Mouse (Mus musculus) monocyte, adult 5-6 weeks (primary cell): Measurements from ENCODE around the gene Bri3bp. TPM values are rescaled to one million over a fixed set of nuclear protein-coding genes. Genes with fewer than 3 reads are reported as not detected.
"Not testable (repeated sequence)": the region's sequence is repeated elsewhere in the genome, so short reads cannot be mapped to it uniquely, and the experiment has no call there.

Experiments
- ATAC-seq: fragments of 153-309, 156-312 bp; replicated peaks from 2 replicates; pipeline ENCODE4 v1.8.0; 2017; ENCODE audit warnings: mild to moderate bottlenecking; ENCODE audit not compliant: low TSS enrichment, insufficient number of reproducible peaks, severe bottlenecking, poor library complexity, low FRiP score
- total RNA-seq: library from RNA; stranded (forward); fragments of 200-1000, 200-491, 200-594 nt; gene quantifications from 3 replicates; pipeline ENCODE4 v1.2.3, GENCODE M21; 2017

The Bri3bp gene
- total RNA-seq, 1 experiment from 2014 or later = 23.6 TPM

DNA sequence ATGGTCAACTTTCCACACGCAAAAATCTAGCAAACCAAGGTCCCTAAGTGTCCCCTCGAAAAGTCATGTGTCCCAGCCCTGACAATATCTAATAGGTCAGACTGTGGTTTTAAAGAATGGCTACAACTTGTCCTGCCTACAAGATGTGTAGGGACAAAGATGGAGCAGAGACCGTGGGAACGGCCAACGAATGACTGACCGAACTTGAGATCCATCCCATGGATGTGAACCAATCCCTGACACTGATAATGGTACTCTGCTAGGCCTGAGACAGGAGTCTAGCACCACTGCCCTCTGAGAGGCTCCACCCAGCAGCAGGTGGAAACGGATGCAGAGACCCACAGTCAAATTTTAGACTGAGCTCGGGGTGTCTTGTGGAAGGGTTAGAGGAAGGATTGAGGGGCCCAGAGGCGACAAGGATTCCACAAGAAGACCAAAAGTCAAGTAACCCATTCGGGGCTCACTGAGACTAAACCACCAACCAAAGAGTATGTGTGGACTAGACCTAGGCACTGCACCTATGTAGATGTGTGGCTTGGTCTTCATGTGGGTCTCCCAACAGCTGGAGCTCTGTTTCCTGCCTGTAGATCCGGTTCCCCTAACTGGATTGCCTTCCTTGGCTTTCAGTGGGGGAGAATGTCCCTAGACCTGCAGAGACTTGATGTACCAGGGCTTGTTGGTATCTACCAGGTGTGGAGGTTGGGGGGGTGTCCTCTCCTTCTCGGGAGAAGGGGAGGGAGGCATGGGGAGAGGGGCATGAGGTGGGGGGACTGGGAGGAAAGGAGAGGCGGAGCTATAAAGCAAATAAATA is 34.1 kb upstream of the Bri3bp start:
- ATAC-seq = no peak

DNA sequence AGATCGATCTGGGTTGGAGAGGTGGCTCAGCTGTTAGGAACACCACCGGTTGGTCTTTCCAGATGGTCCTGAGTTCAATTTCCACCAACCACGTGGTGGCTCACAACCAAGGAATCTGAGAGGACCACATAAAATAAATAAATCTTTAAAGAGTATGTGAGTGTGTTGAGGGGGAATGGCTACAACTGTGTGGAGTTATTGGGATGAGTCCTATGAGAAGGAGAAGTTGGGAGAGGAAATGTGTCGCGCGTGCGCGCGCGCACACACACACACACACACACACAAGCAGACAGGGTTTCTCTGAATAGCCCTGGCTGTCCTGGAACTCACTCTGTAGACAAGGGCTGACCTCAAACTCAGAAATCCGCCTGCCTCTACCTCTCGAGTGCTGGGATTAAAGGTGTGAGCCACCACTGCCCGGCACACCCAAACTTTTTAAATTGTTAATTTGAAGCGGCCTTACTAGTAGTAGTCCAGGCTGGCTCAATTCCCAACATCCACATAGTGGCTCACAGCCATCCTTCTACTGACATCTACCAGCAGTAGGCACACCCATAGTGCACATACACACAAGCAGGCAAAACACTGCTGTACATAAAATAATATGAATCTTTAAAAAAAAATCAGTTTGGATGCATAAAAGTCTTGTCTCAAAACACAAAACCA is 33.3 kb upstream of the Bri3bp start:
- ATAC-seq = no peak

DNA sequence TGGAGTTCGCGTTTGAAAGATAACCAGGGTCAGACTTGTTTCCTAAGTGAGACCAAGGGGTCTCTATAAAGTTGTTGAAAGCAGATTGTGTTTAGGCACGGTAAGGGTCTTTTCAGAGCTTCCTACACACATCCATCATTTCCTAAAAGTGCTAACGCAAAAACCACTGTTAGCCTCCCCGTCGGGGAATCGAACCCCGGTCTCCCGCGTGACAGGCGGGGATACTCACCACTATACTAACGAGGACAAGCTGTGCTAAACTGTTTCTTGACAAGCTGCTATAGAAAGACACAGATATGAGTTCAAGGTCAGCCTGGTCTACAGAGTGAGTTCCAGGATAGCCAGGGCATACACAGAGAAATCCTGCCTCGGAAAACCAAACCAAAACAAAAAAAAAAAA is 32.5 kb upstream of the Bri3bp start:
- ATAC-seq = no peak

DNA sequence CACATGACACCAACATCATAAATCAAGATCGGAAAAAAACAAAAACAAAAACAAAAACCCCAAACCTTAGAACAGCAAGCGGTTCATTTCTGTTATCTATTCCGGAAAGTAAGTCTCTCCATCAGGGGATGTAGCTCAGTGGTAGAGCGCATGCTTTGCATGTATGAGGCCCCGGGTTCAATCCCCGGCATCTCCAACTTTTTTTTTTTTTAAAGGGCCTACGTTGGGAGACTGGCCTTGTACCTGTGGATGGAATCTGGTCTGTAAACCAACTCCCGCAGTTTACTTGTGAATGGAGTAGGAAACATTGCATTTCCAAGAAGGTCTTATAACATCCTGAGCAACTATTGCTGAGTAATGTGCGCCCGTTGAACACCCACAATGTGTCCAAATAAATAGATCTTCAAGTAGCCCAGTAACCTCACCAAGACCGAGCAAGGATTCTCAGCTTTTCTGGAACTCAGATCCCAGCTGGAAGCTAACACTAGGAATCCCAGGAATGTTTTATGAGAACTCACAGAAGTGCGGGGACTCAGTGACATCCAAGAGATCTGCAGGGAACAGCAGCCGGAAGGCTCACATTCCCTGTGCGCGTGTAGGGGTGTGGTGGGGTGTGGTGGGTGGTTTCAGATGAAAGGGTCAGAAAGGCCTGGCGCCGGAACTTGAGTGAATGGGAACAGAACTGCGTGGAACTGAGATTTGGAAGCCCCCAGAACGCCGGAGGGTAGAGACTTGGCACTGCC is 31.8 kb upstream of the Bri3bp start:
- ATAC-seq = no peak

DNA sequence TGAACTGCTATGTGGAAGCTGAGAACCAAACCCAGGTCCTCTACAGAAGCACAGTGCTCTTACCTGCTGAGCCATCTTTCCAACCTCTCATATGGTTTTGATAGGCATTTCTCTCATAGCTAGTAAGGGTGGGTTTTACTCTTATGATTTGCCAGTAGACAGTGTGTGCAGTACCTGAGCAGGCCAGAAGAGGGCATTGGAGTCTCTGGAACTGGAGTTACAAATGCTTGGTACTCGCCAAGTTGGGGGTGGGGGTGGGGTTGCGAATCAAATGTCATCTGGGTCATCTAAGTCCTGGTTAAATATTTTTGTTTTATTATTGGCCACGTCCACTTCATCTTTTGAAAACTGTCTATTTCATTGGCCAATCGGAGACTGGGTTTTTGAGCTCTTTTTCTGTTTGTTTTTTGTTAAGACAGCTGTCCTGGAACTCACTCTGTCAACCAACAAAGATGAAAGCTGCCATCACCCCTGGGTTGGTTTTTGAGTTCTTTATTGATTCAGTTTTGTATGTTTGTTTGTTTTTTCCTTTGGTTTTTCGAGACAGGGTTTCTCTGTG is 29.3 kb upstream of the Bri3bp start:
- peak; percentile 58; the same call in 1 of the 2 replicates for ATAC-seq

DNA sequence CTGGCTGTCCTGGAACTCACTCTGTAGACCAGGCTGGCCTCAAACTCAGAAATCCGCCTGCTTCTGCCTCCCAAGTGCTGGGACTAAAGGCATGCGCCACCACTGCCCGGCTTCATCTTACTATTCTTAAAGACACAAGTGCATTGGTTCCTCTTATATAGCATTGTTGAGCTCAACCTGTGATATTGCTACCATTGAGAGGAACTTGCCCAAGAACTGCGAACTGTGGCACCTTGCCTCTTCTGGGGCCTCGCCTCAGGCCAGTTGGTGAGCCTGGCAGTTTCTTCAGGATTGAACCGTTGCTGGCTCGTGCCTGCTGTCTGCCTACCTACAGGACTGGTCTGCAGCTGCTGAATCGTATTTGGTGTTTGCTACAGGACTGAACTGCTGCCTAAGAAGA is 28.8 kb upstream of the Bri3bp start:
- not testable (repeated sequence) for ATAC-seq

DNA sequence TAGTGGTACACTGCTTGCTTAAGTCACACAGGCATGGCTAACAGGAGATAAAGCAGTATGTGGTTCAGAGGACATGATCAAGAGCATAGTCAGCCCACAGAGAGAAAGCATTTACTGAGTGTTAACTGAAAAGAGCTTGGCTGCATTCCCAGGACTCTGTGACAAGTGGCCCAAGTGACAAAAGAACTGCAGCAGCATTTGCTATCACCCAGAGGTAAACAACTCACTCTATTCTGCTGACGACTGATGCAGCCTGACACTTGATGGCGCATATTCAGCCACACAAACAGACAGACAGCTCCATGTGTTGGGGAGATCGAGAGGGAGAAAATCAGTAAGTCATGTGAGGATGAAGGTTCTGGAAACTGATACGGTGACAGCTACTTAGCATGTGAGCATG is 27.6 kb upstream of the Bri3bp start:
- no peak for ATAC-seq

DNA sequence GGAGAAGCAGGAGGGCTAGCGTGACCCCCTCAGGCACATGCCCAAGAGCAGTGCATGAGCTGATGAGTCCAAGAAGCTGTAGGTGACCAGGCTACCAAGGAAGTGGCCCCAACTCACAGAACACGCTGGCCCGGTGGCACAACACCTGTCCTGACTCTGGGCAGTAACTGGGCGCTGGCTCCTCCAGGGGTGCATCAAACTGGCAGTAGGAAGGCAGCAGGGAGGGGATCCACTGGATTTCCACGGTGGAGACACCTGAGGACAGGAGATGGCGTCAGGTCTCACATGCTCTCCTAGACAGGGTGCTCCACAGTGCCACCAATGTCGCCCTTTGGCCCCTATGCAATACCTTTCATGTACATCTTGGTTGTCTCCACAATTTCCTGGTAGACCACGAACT is 25.2 kb upstream of the Bri3bp start:
- no peak for ATAC-seq

DNA sequence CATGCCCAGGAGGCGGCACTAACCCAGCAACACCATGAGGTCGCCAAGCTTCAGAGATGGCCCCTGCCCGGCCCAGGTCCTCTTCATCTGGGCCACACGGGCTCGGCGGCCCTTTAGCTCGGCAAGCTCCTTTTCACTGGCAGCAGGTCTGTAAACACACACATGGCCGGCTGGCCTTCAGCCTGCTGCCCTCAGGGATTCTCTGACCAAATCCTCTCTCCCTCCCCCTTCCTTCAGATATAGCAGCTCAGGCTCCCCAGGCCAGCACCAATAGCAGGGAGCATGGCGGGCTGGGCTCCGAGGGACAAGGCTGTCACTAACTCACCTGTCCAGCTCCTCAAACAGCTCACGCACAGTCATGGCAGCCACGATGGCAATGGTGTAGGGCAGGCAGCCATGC is 22.7 kb upstream of the Bri3bp start:
- no peak for ATAC-seq

DNA sequence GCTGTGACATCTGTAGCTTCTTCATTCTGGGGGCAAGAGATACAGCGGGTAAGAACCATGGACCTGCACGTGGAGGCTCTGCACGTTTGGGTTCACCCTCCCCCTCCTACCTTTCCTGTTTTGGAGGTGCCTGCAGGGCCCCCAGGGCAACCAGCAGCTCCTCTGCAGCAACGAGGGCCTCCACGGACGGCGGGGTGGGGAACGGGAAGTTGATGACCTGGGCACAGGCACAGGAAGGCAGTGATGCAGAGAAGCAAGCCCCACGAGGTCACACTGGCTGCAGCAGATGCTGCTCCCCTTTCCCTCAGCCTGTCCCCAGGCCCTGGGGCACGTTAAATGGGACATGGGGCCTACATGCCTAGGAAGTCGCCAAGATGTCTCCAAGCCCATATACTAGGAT is 22.2 kb upstream of the Bri3bp start:
- no peak for ATAC-seq

DNA sequence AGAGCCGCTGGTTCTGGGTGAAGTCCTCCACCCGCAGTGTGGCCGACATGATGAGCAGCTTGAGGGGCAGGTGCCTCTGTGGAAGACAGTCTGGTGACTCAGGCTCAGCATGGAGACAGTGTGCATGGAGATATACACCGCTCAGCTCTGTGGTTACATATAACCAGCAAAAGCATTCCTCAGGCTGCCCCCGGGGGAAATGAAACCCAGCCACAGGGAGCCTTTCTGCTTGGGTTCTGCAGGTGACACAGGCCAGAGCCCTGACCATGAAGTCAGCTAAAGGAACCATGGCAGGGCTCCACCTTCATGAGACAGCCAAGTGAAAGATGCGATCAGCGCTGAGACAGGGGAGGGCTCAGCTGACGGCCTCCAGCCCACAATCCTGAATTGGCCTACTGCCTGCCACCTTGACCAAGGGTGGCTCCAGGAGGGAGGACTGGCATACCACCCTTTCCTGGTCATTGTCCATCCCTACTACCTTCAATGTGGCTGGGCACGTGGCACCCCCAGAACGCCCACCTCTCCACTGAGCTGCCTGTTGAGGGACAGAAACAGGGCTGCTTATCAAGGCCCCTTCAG is 15.6 kb upstream of the Bri3bp start:
- no peak for ATAC-seq

DNA sequence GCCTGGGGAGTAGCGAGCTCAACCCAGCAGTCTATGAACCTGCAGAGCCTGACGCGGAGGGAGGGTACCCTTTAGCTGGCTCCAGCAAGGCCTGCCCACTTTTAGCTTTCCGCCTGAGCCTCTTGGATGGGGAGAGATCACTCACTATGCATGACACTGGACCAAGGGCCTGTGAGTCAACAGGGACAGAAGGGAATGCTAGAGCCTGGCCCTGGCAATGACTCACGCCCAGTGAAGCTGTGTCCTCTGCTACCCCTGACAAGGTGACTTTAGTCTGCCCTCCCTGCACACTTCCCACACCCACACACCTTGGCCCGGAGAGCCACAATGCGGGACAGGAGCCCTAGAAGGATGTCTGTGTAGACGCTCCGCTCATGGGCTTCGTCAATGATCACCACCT is 15.0 kb upstream of the Bri3bp start:
- ATAC-seq = no peak

DNA sequence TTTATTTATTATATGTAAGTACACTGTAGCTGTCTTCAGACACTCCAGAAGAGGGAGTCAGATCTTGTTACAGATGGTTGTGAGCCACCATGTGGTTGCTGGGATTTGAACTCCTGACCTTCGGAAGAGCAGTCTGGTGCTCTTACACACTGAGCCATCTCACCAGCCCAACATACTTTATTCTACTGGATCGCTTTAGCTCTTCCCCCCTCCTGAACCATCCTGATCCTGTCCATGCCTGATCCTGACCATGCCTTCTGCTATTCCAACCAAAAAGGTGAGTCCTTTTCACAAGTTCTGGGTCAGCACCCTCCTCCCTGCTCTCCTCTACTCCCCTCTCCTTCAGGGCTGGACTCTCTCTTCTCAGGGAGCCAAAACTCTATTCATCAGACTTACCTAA is 9.0 kb upstream of the Bri3bp start:
- not testable (repeated sequence) for ATAC-seq

DNA sequence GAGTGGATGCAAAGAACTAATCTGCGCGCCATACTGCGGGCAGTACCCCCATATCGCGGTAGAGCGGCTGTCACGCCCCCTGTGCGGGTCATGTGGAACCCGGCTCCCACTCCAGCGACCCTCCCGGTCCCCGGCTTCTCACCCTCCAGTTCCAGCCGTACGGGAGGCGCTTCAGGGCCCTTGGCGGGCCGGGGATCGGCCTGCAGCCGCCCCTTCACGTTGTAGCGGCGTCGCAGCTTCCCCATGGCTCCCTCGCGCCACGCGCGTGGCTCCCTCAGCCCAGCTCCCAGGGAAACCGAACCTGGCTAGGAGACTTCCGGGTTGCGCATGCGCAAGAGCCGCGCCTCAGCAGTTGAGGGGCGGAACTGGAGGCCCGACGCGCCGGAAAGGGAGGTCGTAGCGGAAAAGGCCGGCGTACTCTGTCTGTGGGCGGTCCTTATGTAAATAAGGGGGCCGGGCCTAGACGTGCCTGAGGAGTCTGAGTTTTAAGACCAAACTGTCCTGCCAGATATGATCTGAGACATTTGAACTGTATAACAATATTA is 7.5 kb upstream of the Bri3bp start, which contains the start of gene Dhx37:
Gene Dhx37 (minus strand): TSS at position 329 of the 545 bp plus-strand sequence.
- ATAC-seq = peak; percentile 97

DNA sequence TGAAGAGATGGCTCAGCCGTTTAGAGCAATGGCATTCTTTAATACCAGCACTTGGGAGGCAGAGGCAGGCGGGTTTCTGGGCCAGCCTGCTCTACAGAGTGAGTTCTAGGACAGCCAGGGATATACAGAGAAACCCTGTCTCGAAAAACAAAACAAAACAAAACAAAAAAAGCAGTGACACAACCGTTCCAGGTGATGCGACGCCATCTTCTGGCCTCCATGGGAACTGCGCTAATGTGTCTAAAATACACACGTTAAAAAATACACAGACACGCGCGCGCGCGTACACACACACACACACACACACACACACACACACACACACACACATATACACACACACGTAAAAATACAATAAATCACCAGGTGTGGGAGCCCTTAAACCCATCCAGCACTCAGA is 7.0 kb upstream of the Bri3bp start:
- ATAC-seq = not testable (repeated sequence)

DNA sequence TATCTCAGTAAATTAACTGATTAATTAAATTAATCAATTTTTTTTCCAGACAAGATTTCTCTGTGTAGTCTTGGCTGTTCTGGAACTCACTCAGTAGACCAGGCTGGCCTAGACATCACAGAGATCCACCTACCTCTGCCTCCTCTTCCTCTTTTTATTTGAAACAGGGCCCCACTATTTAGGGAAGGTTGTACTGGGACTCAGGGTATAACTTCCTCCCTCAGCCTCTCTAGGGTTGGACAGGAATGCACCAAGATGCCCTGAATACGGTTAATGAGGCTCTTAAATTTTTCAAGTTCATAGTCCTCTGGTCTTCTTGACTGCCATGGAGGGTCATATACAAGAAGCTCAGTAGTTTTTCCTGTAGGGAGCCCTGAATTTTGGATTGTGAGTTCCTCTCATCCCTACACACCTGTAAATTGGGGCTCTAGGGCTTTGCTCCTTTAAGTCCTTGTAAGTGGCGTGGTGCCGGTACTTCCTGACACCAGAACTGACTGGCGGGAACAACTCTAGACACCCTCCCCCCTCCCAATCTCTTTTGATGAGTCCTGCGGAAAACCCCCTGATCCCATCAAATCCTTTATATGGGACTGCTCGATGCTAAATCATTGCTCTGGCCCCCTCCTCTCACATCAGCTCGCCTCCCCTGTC is 660 bp upstream of the Bri3bp start:
- peak; percentile 63 for ATAC-seq

DNA sequence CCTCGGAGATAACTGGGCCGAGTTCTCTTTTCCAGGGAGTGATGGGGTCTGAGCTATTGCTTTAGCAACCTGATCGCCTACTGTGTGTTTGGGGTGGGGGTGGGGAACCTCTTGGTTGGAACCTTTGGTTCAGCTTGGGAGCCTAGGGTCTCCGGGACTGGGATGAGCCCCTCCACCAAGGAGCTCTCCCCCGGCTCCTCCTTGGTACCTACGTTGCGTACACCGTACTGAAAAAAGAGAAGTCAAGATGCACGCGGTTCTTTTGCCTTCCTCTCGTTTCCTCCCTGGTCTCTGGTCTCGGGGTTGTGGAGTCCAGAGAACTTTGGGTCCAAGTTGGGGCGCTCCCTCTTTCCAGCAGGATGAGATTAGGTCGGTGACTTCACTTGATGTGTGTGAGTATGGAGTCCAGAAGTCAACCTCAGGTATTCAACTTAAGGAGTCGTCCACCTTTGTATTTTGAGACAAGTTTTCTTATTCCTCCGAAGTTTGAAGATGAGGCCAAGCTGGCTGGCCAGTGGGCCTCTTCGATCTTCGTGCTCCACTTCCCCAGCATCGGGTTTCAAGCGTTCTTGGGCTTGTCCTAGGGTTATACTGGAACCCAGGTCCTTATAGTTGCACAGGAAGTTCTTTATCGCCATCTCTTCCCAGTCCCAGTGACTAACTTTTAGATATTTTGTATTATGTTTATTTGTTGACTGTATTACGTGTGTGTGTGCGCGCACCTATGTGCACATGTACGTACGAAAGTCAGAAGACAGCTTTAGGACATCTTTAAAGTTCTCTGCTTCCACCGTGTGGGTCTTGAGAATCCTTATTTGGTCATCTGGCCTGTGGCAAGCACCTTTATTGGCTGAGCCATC is 998 bp downstream of the Bri3bp start:
- ATAC-seq = peak; percentile 44
